Mouse (Mus musculus) frontal cortex, postnatal 14 days (tissue): Measurements from ENCODE around the gene Vars2.

Experiments used
- DNase-seq, 2 experiments: peaks; one replicate each; pipeline ENCODE4 v3.0.0; 2022; ENCODE audit warnings: low spot score in 2 of 2

Gene Vars2

GRCm38 (mm10) chr17:35667334-35668065 is at the start of gene Vars2:
Vars2 (minus strand) TSS chr17:35667592.
- DNase-seq, result peak; percentile 94 to 97

DNA sequence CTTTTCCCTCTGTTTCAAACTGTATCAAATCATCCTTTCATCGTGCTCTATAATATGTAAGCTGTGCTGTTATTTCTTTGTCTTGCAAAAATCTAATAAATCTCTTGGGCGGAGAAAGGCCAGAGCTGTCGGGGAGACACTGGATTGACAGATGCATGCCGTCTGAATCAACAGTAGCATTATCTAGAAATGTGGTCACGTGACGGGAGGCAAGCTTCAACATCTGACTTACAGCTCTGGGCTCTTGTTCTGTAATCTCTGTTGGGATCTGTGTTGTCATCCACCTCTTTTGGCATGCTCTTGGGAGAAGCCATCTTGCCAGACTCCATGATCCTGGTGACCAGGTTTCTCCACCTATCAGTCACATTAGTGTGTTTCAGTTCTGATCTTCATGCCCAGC is 49.7 kb upstream of the Vars2 start:
- DNase-seq, result no peak

GRCm38 (mm10) chr17:35716114-35716513 is 48.7 kb upstream of the Vars2 start:
- DNase-seq, result no peak

DNA sequence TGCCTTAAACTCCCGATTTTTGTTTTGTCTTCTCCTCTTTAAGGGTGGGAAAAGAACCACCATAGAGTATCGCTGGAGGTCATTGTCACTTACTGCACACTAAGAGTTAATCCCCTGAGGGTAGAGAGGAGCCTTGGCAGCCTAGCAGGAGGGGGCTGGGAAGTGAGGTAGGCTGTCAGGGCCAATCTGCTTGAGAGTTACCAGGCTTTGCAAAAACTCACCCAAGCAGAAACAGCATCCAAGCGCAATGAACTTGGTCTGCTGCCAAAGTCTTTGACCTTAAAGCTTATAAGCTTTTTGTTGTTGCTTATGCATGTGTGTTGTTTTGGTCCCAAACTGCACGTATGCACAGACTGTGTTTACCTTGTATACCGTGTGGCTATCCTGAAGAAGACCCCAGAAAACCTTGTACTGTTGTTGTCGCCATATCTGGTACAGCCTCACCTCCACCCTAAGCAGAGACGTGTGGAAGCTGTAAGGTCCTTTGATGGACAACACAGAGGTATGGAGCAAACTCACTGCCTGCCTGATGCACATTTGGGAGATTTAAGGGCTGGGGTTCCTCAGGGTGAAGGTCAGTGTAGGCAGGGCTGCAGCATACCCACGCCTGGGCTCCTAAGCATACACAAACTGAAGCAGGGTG is 43.4 kb upstream of the Vars2 start:
- no peak for DNase-seq

DNA sequence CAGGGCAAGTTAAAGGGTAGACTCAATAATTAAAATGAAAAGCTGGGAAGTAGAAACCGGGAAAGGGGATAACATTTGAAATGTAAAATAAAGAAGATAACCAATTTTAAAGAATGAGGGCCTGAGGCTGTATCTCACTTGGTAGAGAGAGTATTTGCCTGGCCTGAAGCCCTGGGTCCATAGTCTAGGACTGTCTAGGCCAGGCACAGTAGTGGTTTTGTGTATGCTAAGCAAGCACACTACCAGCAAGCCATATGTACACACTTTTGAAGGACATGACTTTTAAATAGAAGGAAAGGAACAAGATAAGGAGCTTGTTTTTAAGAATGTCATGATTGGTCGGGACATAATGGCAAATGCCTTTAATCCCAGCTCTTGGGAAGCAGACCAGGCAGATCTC is 41.2 kb upstream of the Vars2 start:
- DNase-seq, result no peak

DNA sequence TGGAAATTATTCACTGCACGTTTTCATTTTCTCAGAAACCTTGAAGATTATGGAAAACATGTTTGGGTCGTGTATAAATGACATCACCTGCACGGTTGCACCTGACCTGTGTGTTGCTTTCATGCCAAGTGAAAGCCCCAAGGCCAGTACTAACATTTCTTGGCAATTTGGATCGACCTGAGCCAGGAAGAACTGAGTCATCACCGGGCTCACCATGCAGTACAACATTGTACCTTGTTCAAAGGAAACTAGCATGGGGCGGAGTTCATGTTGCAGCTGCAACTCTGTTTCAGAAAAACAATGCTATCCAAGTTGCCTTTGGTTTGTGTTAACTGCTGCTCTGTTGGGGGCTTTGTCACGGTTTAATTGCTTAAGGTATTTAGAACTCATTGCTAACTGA is 40.5 kb upstream of the Vars2 start:
- DNase-seq, result no peak

GRCm38 (mm10) chr17:35705836-35706235 is 38.4 kb upstream of the Vars2 start:
- no peak for DNase-seq

DNA sequence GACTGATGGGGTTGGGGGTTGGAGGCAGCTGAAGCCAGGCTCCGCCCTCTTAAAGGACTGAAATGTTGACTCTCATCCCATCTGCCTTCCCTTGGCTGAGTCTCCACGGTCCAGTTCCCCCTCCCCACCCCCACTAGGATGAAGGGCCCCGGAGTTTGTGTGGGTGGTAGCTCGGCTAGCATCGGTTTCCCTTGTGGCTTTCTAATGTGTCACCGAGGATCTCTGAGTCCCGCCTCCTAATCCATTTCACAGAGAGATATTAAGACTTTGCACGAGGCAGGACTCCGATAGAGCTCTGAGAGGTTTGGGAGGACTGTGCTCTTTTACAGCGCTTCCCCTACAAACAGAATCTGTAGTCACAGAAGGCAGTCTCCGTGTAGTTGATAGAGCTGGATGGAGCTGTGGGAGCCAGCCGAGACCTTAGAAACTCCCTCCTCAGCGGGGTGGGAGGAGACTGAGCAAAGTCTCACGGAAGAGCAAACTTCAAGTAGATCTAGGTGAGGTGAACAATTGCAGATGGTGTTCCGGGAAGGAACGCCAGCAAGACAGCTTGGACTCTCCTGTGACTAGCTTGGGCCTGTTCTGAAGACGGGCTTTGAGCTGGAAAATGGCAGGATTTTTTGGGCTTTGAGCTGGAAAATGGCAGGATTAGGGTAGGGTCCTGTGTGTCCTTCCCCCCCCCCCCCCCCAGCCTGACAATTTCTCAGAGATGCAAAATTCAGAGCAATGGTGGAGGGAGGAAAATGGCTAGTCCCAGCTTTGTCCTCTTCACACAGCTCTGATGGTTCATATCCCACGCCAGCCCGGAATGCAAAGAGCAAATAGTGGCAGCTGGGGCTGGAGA is 37.5 kb upstream of the Vars2 start, which contains the start of gene Ddr1:
Gene Ddr1 (minus strand): TSS at position 1 of the 844 bp plus-strand sequence.
- peak in 1 of 2 experiments; percentile 45 for DNase-seq

- DNase-seq, result no peak
These were observed 36.4 kb upstream of the Vars2 start for GRCm38 (mm10) chr17:35703751-35704271.

- DNase-seq, result no peak
These were observed 35.7 kb upstream of the Vars2 start for GRCm38 (mm10) chr17:35703065-35703464.

DNA sequence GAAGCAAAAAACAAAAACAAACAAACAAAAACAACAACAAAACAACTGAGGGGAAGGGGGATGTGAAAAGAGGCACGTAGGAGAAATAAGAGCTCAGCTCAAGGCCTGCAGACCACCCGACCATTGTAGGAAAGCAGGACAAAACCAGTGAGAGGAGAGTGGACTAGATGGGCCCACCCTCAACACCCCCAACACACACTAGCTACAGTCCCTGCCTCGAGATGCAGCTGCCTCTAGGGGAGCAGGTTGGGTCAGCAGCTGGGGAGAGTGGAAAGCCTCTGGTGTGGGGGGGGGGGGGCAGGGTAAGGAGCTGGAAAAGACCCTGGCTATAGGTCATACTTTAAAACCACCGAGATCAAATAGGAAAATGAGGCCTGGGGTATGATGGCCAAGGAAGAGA is 35.2 kb upstream of the Vars2 start:
- DNase-seq, result no peak

DNA sequence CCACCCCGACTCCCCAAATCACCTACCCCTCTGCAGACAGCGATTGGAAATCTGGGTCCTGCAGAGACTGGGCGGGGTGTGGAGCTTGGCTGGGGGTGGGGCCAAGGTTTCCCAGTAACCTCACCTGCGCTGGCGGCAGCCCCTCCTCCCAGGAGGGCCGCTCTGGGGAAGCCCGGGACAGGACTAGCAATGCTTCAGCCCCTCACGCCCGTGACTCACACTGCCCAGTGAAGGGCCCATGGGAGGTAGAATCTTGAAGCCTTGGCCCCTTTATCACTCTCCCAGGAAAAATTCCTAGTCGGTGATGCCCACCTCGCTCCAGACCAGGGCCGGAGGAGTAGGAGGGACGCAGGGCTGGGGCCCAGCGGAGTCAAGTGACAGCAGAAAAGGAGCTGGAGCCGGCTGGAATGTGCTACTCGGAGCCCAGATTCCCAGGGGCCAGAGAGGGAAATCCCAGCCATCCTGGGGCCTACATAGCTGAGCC is 34.6 kb upstream of the Vars2 start:
- DNase-seq, result no peak

GRCm38 (mm10) chr17:35701203-35701977 is 34.0 kb upstream of the Vars2 start:
- no peak for DNase-seq

DNA sequence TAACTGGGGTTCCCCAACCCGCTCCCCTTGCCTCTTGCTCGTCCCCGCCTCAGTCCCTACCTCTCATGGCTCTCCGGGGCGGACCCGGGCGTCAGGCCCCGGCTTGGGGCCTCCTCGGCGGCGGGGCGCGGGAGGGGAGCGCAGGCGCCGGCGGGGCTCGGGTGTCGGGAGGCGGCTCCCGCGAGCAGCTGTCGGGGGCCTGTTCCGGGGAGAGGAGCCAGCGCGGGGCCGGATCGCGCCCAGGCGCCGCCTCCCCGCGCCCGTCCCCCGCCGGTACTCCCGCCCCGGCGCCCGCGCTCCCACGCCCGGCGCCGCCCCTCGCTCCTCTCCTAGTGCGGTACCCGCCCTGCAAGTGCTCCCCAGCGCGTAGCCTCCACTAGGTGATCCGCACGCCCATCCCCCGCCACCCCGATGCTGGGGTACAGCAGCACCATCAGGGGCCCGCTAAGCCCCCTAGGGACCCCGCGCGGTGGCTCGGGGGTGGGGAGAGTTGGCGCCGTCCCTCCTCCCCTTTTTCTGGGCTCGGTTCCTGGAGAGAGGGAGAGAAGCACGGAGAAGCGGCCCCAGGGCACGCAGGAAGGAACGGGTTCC is 33.1 kb upstream of the Vars2 start:
- peak; percentile 68 to 71 for DNase-seq

- DNase-seq, result peak in 1 of 2 experiments; percentile 44
These were observed 32.5 kb upstream of the Vars2 start for GRCm38 (mm10) chr17:35699919-35700318.

GRCm38 (mm10) chr17:35698501-35698883 is 31.1 kb upstream of the Vars2 start:
- no peak for DNase-seq

- no peak for DNase-seq
These were observed 30.5 kb upstream of the Vars2 start for GRCm38 (mm10) chr17:35697759-35698500.

- no peak for DNase-seq
These were observed 30.0 kb upstream of the Vars2 start for GRCm38 (mm10) chr17:35697429-35697758.

DNA sequence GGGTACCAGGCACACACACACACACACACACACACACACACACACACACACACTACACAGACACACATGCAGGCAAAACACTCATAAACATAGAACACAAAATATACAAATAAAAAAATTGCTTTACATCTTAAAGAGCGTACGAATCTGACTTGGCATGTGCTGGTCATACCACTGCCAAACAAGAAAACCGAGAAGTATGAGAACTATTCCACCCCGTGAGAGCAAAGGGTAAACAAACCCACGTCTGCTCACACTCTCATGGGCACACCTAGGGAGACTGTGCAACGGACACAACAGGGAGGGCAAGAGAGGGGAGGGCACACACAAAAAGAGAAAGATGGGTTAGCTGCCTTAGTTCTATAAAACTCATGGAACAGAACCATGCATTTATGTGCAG is 29.3 kb upstream of the Vars2 start:
- no peak for DNase-seq

GRCm38 (mm10) chr17:35695289-35695688 is 27.9 kb upstream of the Vars2 start:
- DNase-seq, result no peak
